Mouse (Mus musculus): ENCODE data around the gene Cacnb1.

GRCm38 (mm10) chr11:98026248-98026569 lies 3.4 kb upstream of the Cacnb1 start:
- TF ChIP-seq CTCF (IDR thresholded peaks at IDR 0.05; ENCODE audit: control insufficient read depth, insufficient read depth, insufficient read length): no peak
- no peak for TF ChIP-seq MYOD1 (IDR thresholded peaks at IDR 0.05; ENCODE audit: control insufficient read depth, insufficient read length, low read depth)
